Mouse (Mus musculus) cerebellum, postnatal 4 days (tissue): ENCODE results near the gene 4833423E24Rik.

ENCODE experiments used
- DNase-seq, 2 experiments: peaks; one replicate each; pipeline ENCODE4 v3.0.0; 2022; ENCODE audit warnings: low spot score in 2 of 2, mixed read lengths in 1 of 2

4833423E24Rik gene

GRCm38 (mm10) chr2:85518879-85519278 is at the start of gene 4833423E24Rik:
TSS of gene 4833423E24Rik (minus strand) at chr2:85519024.
- DNase-seq, result no peak

GRCm38 (mm10) chr2:85561187-85561586 is 42.4 kb upstream of the 4833423E24Rik start:
- DNase-seq, result peak in 1 of 2 experiments; percentile 18

- DNase-seq, result no peak
Measured at GRCm38 (mm10) chr2:85560226-85560625, 41.4 kb upstream of the 4833423E24Rik start.

- DNase-seq, result no peak
Measured at GRCm38 (mm10) chr2:85554806-85555205, 36.0 kb upstream of the 4833423E24Rik start.

- no peak for DNase-seq
Measured at GRCm38 (mm10) chr2:85533934-85534333, 15.1 kb upstream of the 4833423E24Rik start.

- no peak for DNase-seq
Measured at GRCm38 (mm10) chr2:85532082-85532778, 13.4 kb upstream of the 4833423E24Rik start.

GRCm38 (mm10) chr2:85522859-85523489 is 4.2 kb upstream of the 4833423E24Rik start:
- DNase-seq, result no peak

GRCm38 (mm10) chr2:85518292-85518691 is 532 bp downstream of the 4833423E24Rik start:
- DNase-seq, result no peak

- DNase-seq, result no peak
Measured at GRCm38 (mm10) chr2:85510376-85510775, 8.4 kb downstream of the 4833423E24Rik start.

- no peak for DNase-seq
Measured at GRCm38 (mm10) chr2:85490396-85490795, 28.4 kb downstream of the 4833423E24Rik start.

GRCm38 (mm10) chr2:85466801-85467325 is 52.0 kb downstream of the 4833423E24Rik start:
- DNase-seq, result no peak

GRCm38 (mm10) chr2:85443539-85443938 is 75.3 kb downstream of the 4833423E24Rik start, which contains the start of gene Olfr995:
TSS of gene Olfr995 (minus strand) at chr2:85443639.
- no peak for DNase-seq

GRCm38 (mm10) chr2:85442546-85442945 is 76.3 kb downstream of the 4833423E24Rik start:
- DNase-seq, result no peak

GRCm38 (mm10) chr2:85436351-85436750 is 82.5 kb downstream of the 4833423E24Rik start, which contains the start of gene Olfr994:
TSS of gene Olfr994 (minus strand) at chr2:85436451.
- no peak for DNase-seq
